Mouse (Mus musculus): ENCODE measurements around the gene Glrx3.

- no peak for TF ChIP-seq CTCF (IDR thresholded peaks at IDR 0.05; ENCODE audit: low read depth)
- no peak for TF ChIP-seq EP300 (IDR thresholded peaks at IDR 0.05; ENCODE audit: low read depth)
These were observed 24.0 kb downstream of the Glrx3 start for GRCm38 (mm10) chr7:137461396-137461795.

Measured in heart, postnatal 0 days (tissue).